Mouse (Mus musculus): ENCODE results near the gene Arrdc5.

DNA sequence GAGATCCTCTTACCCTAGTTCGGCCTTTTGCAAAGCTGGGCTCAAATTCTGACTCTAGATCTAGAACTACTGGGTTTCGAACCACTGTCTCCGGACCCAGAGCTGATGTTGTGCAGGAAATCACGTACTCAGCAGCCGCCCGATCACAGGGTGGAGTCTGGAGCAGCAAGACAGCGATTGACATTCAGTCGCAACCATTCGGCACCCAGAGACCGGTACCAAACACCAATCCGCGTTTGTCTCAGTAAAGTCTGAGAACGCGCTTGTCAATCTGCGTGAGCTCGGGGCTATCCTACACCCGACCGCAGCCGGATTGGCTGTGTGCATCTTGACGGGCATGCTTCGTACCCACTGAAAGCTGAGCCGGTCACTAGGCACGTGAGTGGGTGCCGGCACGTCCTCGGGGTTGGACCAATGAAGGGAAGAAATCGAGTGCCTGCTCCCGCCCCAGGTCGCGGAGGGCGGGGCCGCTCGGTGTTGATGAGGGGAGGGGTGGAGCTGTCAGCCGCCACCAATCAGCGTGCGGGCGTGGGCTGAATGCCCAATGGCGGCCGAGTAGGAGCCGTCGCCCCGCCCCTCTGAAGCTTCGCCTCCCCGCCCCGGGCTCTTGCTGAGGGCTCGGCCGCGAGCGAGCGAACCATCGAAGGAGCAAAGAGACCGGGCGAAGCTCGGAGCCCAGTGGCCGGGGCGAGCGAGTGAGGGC, 25.5 kb upstream of the Arrdc5 start, which contains the start of gene Kdm4b:
- TF ChIP-seq CTCF (IDR thresholded peaks at IDR 0.05; ENCODE audit: insufficient read depth, low read length) (no peak), POLR2A (IDR thresholded peaks at IDR 0.05; ENCODE audit: borderline replicate concordance, extremely low read depth, low read depth, low read length) (peak; percentile 70; the same call in 1 of the 2 replicates)

Measured in lung, adult 2 months (tissue).